ENCODE assay signal across 8 mouse cellular contexts in the genomic region with DNA sequence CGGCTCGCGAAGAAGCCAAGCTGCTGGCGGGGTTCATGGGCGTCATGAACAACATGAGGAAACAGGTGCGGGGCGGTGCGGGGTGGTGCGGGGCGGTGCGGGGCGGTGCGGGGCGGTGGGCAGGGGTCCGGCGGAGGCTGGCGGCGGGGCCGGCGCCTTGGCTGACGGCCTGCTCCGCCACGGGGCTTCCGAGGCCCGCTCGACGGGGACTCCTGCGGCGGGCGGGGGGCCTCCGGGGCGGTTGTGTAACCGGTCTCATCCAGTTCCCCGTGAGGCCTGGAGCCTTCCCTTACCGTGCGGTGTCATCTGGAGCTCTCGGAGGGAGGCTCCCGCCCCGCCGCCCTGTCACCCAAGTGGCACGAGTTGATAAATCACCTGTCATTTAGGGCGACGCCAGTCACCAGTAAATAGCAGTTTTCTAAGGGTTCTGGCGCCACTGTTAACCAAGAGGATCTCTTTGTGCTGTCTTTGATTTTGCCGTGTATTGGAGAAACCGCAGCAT. TPM values are rescaled to one million over a fixed set of nuclear protein-coding genes. Genes with fewer than 3 reads are reported as not detected.
DNase-seq lines count a peak whose midpoint lies in the region; ATAC-seq lines count a peak whose summit lies in the region.

No protein-coding gene starts in this region.

- H3K9ac ChIP-seq in embryonic facial prominence, embryonic 13.5 days: peak overlapping the region; percentile 87
- H3K9ac ChIP-seq in kidney, embryonic 14.5 days (ENCODE audit: low read depth, low read length): peak overlapping the region; percentile 81
- H3K9ac ChIP-seq in limb, embryonic 15.5 days: peak overlapping the region; percentile 75
- H3K9ac ChIP-seq in midbrain, embryonic 16.5 days (ENCODE audit: low read depth, low read length): peak overlapping the region; percentile 80

- peak overlapping the region; percentile 72 for H3K4me2 ChIP-seq in embryonic facial prominence, embryonic 13.5 days
- H3K4me2 ChIP-seq in kidney, embryonic 14.5 days (replicated peaks; ENCODE audit: low read depth, low read length): peak overlapping the region; percentile 81
- H3K4me2 ChIP-seq in limb, embryonic 15.5 days: peak overlapping the region; percentile 45
- peak overlapping the region; percentile 60 for H3K4me2 ChIP-seq in midbrain, embryonic 16.5 days (ENCODE audit: low read length)

- no peaks in the 10 kb centered on the region for H3K9me3 ChIP-seq in embryonic facial prominence, embryonic 13.5 days
- no peaks in the 10 kb centered on the region for H3K9me3 ChIP-seq in heart, embryonic 10.5 days
- no peaks in the 10 kb centered on the region for H3K9me3 ChIP-seq in kidney, embryonic 14.5 days (ENCODE audit: control insufficient read depth, low read length)
- no peaks in the 10 kb centered on the region for H3K9me3 ChIP-seq in limb, embryonic 15.5 days
- no peaks in the 10 kb centered on the region for H3K9me3 ChIP-seq in midbrain, embryonic 16.5 days (replicated peaks; ENCODE audit: control insufficient read depth, low read length, poor library complexity, severe bottlenecking)

- ATAC-seq in embryonic facial prominence, embryonic 13.5 days (ENCODE audit: insufficient number of reproducible peaks, insufficient read depth, low FRiP score, low TSS enrichment, low read depth): peak; percentile 75
- ATAC-seq in kidney, embryonic 14.5 days (ENCODE audit: low FRiP score, low TSS enrichment): peak; percentile 90
- ATAC-seq in limb, embryonic 15.5 days (ENCODE audit: insufficient number of reproducible peaks, low FRiP score, low TSS enrichment, low read depth): peak; percentile 81
- peak; percentile 83 for ATAC-seq in midbrain, embryonic 16.5 days

- H3K4me3 ChIP-seq in embryonic facial prominence, embryonic 13.5 days: peak overlapping the region; percentile 74
- H3K4me3 ChIP-seq in heart, embryonic 10.5 days: peak overlapping the region; percentile 91
- peak overlapping the region; percentile 80 for H3K4me3 ChIP-seq in kidney, embryonic 14.5 days (ENCODE audit: low read length)
- peak overlapping the region; percentile 77 for H3K4me3 ChIP-seq in limb, embryonic 15.5 days
- H3K4me3 ChIP-seq in midbrain, embryonic 16.5 days (ENCODE audit: low read depth, low read length): peak overlapping the region; percentile 70

- no peaks in the 10 kb centered on the region for H3K36me3 ChIP-seq in embryonic facial prominence, embryonic 13.5 days
- H3K36me3 ChIP-seq in heart, embryonic 10.5 days: no peaks in the 10 kb centered on the region
- no peaks in the 10 kb centered on the region for H3K36me3 ChIP-seq in kidney, embryonic 14.5 days (ENCODE audit: control insufficient read depth, insufficient read depth, low read length)
- H3K36me3 ChIP-seq in limb, embryonic 15.5 days: no peaks in the 10 kb centered on the region
- no peaks in the 10 kb centered on the region for H3K36me3 ChIP-seq in midbrain, embryonic 16.5 days (ENCODE audit: control insufficient read depth, insufficient read depth, low read length)

- H3K27ac ChIP-seq in embryonic facial prominence, embryonic 13.5 days: peak overlapping the region; percentile 91
- H3K27ac ChIP-seq in heart, embryonic 10.5 days: peak overlapping the region; percentile 91
- peak overlapping the region; percentile 80 for H3K27ac ChIP-seq in kidney, embryonic 14.5 days (ENCODE audit: low read depth, low read length)
- H3K27ac ChIP-seq in limb, embryonic 15.5 days: peak overlapping the region; percentile 92
- H3K27ac ChIP-seq in midbrain, embryonic 16.5 days (ENCODE audit: low read length): peak overlapping the region; percentile 95

- under 1% methylated on average over 35 of the region's 46 CpGs for WGBS in embryonic facial prominence, embryonic 13.5 days
- under 1% methylated on average over 39 of the region's 46 CpGs for WGBS in heart, embryonic 10.5 days
- WGBS in kidney, embryonic 14.5 days: under 1% methylated on average over 41 of the region's 46 CpGs
- WGBS in limb, embryonic 15.5 days: under 1% methylated on average over 41 of the region's 46 CpGs
- under 1% methylated on average over 23 of the region's 46 CpGs for WGBS in midbrain, embryonic 16.5 days

- peaks cover 8% of the 10 kb centered on the region; the same call in 1 of the 2 replicates for H3K4me1 ChIP-seq in embryonic facial prominence, embryonic 13.5 days
- H3K4me1 ChIP-seq in heart, embryonic 10.5 days: 0 out of 2 replicates have a peak, but pooled peaks cover 10% of the 10 kb centered on the region
- H3K4me1 ChIP-seq in kidney, embryonic 14.5 days (ENCODE audit: control insufficient read depth, insufficient read depth, low read length): no peaks in the 10 kb centered on the region
- no peaks in the 10 kb centered on the region for H3K4me1 ChIP-seq in limb, embryonic 15.5 days
- H3K4me1 ChIP-seq in midbrain, embryonic 16.5 days (ENCODE audit: control insufficient read depth, insufficient read depth, low read length): peaks cover 35% of the 10 kb centered on the region

- no peaks in the 10 kb centered on the region for H3K27me3 ChIP-seq in embryonic facial prominence, embryonic 13.5 days
- no peaks in the 10 kb centered on the region for H3K27me3 ChIP-seq in heart, embryonic 10.5 days (ENCODE audit: insufficient read depth, poor library complexity, severe bottlenecking)
- no peaks in the 10 kb centered on the region for H3K27me3 ChIP-seq in kidney, embryonic 14.5 days (ENCODE audit: control insufficient read depth, insufficient read depth, low read length)
- H3K27me3 ChIP-seq in limb, embryonic 15.5 days: no peaks in the 10 kb centered on the region
- H3K27me3 ChIP-seq in midbrain, embryonic 16.5 days (ENCODE audit: control insufficient read depth, insufficient read depth, low read depth, low read length): no peaks in the 10 kb centered on the region

- peak; percentile 74 for DNase-seq in A20 (ENCODE audit: low read depth, low spot score)
- DNase-seq in adrenal gland, postnatal 36 days: peak; percentile 68 to 71
- peak; percentile 90 for DNase-seq in heart, embryonic 10.5 days (ENCODE audit: low spot score)
- peak; percentile 74 to 87 for DNase-seq in spleen, postnatal 10 days (ENCODE audit: low spot score in 2 of 2)

RNA-seq across cellular contexts. Expression of a gene that starts 0.5 kb away (rescaled TPM):
- 10 to 100 TPM; 33.3 to 38.1 TPM for total RNA-seq in adrenal gland, postnatal 36 days (2021)
- 58.0 and 63.4 TPM in 2 replicates for polyA plus RNA-seq in embryonic facial prominence, embryonic 13.5 days (2015; fragmentation: Nextera tagmentation; extraction: Ambion mirVana)
- 45.0 and 47.4 TPM in 2 replicates for polyA plus RNA-seq in heart, embryonic 10.5 days (2016; fragmentation: Nextera tagmentation; extraction: Ambion mirVana)
- 30.3 and 46.4 TPM in 2 replicates for polyA plus RNA-seq in kidney, embryonic 14.5 days (2014; fragmentation: Nextera tagmentation; extraction: Ambion mirVana)
- 53.8 and 56.0 TPM in 2 replicates for polyA plus RNA-seq in limb, embryonic 15.5 days (2015; fragmentation: Nextera tagmentation; extraction: Ambion mirVana)
- 164 and 177 TPM in 2 replicates for polyA plus RNA-seq in midbrain, embryonic 16.5 days (2015; fragmentation: Nextera tagmentation; extraction: Ambion mirVana)

Comparison
In these comparisons a context has a peak if more than half of its experiments do, and no peak if none do; other contexts are left out.
1. Peak in every context shown above with its lines: DNase-seq, ATAC-seq, H3K4me3 ChIP-seq and H3K27ac ChIP-seq.